Mouse (Mus musculus) urinary bladder, postnatal 25 days (tissue): ENCODE measurements around the gene Cpxm2.

Source experiments
- DNase-seq: peaks from one replicate; pipeline ENCODE4 v3.0.0; 2022; ENCODE audit warnings: low spot score

The Cpxm2 gene

DNA sequence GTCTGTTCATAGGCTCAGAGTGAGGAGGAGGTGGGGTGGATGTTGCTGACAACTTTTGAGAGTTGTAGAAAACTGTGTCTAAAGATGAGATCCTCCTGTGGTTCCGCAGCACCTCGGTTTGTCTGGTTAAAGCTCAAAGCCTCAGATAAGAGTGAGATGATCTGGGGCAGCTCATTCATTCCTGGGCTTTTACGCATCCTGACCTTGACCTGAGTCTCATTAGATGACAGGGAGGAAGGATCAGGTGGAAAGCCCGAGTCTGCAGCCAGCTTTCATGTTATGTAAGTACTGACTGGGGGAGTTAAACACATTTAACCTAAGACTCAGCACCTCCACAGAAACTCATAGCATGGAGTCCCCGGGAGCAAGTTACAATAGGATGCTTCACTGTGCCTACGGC lies 127.9 kb downstream of the Cpxm2 start:
- DNase-seq = no peak

DNA sequence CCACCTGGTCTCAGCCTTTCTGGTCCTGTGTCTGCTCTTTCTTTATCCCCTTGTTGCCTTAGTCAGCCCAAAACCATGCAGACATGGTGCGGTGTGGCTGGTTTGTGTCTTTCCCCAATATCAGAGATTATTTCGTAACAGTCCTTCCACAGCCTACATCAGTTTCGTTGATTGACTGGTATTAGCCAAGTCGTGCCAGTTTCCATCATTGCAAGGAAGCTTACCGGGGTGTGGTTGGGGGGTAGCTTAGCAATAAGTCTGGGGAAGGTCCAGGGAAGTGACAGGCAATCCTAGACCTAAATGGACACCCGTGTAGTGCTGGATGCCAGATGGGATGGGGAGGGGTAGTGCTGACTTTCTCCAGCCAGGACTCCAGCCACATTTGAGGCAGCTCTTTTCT lies 128.9 kb downstream of the Cpxm2 start:
- DNase-seq = no peak

- DNase-seq = no peak
These were observed 138.6 kb downstream of the Cpxm2 start for GRCm38 (mm10) chr7:132015933-132016332.

DNA sequence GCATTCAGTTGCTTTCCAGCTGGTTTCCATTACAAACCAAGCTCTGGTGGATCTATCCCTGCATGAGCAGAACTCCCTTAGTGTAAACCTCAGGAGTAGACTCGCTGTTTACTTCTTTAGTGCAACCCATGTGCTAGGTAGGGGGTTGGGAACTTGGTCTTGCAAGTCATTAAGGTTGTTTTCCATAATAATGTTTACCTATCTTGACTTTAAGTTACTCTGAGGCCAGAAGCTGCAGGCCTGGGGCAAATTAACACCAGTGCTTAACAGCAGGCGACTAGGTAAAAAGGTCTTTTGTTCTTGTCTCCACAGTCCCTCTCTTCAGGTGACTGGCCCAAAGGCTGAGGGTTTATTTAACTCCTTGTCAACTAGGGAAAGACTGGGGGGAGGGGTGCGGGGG lies 139.3 kb downstream of the Cpxm2 start:
- DNase-seq = no peak

- no peak for DNase-seq
These were observed 140.6 kb downstream of the Cpxm2 start for GRCm38 (mm10) chr7:132013970-132014369.

GRCm38 (mm10) chr7:132012969-132013679 lies 141.4 kb downstream of the Cpxm2 start:
- no peak for DNase-seq

DNA sequence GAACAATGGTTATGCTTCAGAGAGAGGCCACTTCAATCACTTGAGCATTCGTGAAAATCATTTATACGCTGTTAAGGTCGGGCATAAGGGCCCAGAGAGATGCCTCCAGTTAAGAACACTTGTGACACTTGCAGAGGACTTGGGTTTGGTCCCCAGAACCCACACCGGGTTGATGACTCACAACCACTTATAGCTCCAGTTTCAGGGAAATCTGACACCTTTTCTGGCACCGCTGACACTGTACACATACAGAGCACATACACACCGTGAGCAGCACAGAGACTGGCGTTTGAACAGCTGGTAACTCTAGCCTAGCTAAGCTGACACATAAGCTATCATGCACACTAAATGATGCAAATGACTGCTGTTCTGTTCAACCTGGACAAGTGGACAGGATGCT lies 145.5 kb downstream of the Cpxm2 start:
- DNase-seq = no peak

DNA sequence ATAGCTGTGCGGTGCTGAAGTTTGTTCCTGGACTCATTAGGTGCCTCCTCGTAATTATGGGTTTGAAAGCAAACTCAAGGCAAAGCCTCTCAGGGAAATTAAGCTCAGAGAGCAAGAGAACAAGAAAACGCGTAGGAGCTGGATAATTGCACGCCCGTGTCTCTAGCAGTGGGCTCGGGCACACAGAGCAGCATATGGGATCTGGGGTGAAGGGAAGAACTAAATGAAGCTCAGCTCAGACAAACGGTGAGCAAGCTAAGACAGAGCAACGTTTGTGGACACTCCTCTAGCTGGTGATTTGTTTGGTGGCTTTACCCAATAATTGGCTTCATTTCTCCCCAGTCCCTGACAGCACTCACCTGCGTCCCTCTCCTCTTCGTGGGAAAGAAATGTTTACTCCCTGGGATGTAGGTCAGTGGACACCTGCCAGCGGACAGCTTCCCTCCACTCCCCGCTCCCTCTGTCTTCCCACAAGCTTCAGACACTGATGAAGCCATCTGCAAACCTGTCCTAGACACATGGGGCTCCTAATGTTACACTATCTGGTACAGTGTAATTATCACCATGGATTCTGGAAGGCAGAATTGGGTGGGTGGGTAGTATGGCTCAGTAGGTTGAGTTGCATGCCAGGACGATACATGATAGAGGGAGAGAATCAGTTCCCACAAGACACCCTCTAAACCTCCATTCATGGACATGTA lies 148.4 kb downstream of the Cpxm2 start:
- DNase-seq = no peak

DNA sequence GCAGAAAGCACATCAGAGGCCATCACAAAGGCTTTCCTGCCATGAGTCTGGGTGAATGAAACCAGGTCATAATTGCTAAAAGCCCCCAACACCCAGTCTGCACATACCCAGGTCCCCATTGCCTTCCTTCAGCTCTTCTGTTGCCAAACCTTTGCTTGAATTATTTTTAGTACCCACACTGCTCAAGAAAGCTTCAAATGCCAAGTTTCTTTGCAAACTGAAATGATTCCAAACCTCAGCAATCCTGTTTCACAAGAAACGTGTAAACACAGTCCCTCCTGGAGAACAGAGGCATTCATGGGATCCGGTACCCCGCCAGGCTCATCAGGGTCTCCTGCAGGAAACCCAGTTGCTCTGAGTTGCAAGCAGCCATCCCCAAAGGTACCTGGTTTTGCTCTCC lies 161.7 kb downstream of the Cpxm2 start:
- no peak for DNase-seq

GRCm38 (mm10) chr7:131992226-131992625 lies 162.3 kb downstream of the Cpxm2 start:
- DNase-seq = no peak

GRCm38 (mm10) chr7:131989056-131989455 lies 165.5 kb downstream of the Cpxm2 start:
- no peak for DNase-seq
